Mouse (Mus musculus) inflammation-experienced regulatory T-cells, adult 6 months (primary cell): ENCODE data around the gene Trp53i13. TPM values are rescaled to one million over a fixed set of nuclear protein-coding genes. Genes with fewer than 3 reads are reported as not detected.

Source experiments
- ATAC-seq: one replicate; pipeline ENCODE4 v1.8.0; 2017
- polyA plus RNA-seq, 3 experiments: library from polyadenylated mRNA; unstranded; fragments of 100-300 nt; shearing (Covaris generic); gene quantifications; one replicate each; pipeline ENCODE4 v1.2.1; 2017

Gene Trp53i13
- polyA plus RNA-seq, 3 experiments from 2014 or later = 8.5 to 14.3 (median 8.7) TPM

GRCm38 (mm10) chr11:77508068-77509021 is 7.4 kb downstream of the Trp53i13 start:
- ATAC-seq = peak; percentile 80

GRCm38 (mm10) chr11:77507426-77507825 is 8.4 kb downstream of the Trp53i13 start:
- no peak for ATAC-seq

DNA sequence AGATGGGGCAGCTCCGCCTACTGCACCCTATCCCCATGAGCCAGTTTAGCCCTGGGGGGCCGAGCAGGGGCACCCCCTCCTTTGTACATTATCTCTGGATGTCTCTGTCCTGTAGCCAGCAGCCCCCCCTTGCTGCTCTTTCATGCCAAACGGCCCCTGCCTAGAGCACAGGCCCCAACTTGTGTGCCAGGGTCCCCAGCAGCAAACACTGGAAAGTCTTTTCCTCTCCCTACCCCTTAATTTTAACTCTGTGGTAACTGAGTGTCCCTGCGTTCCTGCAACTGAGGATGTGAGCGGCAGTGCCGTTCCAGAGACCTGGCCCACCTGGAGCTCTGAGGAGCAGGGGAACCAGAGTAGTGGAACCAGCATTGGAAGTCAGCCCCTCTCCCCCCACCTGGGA is 8.8 kb downstream of the Trp53i13 start:
- ATAC-seq = no peak

DNA sequence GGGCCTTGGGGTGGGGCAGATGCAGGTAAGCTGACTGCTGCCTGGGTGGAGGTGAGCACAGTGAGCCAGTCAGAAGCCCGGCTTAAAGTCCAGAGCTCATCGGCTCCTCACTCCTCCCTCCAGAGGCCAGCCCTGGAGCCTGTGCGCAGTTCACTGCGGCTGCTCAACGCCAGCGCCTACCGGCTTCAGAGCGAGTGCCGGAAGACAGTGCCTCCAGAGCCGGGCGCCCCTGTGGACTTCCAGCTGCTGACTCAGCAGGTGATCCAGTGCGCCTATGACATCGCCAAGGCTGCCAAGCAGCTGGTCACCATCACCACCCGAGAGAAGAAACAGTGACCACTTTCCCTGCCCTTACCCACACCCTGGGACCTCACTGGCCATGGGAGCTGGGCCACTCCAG is 9.5 kb downstream of the Trp53i13 start:
- no peak for ATAC-seq

DNA sequence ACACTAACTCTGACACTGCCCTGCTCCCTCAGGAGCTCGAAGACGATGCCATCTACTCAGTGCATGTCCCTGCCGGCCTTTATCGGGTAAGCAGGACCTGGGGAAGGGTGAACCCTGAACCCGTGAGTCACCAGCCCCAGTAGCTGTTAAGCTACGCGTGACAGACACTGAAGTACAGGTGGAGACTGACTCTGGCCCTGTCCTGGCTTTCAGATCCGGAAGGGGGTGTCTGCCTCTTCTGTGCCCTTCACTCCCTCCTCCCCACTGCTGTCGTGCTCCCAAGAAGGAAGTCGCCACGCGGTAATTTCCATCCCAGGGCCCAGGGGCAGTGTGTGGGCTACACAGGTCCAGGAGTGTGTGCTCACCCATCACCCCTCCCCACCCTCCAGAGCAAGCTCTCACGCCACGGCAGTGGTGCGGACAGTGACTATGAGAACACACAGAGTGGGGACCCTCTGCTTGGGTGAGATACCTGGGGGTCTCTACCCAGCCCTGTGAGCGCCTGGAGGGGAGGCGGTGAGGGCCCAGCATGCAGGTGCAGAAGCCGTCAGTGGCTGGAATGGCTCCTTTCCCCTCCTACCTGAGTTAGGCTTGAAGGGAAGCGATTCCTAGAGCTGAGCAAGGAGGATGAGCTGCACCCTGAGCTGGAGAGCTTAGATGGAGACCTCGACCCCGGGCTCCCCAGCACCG is 10.3 kb downstream of the Trp53i13 start:
- ATAC-seq = no peak

DNA sequence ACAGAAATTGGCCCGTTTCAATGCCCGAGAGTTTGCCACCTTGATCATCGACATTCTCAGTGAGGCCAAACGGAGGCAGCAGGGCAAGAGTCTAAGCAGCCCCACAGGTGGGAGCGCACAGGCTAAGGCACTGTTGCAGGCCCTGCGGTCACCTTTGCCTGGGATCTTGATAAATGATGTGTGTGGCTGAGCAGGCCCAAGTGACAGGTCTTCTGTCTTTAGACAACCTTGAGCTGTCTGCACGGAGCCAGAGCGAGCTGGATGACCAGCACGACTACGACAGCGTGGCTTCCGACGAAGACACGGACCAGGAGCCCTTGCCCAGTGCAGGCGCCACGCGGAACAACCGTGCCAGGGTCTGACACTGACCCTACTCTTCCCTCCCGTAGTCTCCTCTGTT is 11.4 kb downstream of the Trp53i13 start:
- ATAC-seq = no peak

DNA sequence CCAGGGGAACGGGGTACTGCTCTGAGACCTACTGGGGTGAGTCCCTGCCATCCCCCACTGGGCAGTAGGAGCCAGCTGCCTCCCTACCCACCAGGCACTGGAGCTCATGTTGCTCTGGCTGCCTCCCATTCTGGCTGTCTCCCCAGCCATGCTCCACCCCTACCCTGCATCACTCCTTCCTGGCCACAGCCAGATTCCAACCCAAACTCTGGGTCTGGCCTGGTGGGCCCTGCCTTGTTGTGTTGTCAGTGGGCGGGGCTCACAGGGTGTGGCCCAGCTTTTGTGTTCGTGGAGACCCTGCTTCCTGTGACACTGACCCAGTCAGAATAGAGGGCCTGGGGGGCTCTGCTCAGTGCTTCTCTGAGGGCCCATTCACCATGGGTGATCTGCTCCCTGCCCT is 12.3 kb downstream of the Trp53i13 start:
- no peak for ATAC-seq

GRCm38 (mm10) chr11:77502481-77502880 is 13.3 kb downstream of the Trp53i13 start:
- ATAC-seq = no peak

DNA sequence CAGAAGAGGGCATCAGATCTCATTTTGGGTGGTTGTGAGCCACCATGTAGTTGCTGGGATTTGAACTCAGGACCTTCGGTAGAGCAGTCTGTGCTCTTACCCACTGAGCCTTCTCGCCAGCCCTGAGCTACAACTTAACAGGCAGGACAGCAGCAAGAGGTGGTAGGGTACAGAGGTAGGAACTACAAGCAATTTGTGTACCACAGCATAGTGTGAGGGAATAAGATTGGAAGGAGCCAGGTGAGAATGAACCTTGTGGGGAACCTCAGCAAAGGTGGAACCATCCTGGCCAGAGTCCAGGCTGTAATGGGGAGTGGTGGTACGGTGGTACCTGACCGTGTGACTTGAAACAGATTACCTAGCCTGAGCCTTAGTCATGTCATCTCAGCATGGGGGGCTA is 13.8 kb downstream of the Trp53i13 start:
- no peak for ATAC-seq

- ATAC-seq = peak; percentile 72
Observed at GRCm38 (mm10) chr11:77501392-77501791, 14.4 kb downstream of the Trp53i13 start.

- ATAC-seq = no peak
Observed at GRCm38 (mm10) chr11:77500361-77501325, 15.1 kb downstream of the Trp53i13 start.

DNA sequence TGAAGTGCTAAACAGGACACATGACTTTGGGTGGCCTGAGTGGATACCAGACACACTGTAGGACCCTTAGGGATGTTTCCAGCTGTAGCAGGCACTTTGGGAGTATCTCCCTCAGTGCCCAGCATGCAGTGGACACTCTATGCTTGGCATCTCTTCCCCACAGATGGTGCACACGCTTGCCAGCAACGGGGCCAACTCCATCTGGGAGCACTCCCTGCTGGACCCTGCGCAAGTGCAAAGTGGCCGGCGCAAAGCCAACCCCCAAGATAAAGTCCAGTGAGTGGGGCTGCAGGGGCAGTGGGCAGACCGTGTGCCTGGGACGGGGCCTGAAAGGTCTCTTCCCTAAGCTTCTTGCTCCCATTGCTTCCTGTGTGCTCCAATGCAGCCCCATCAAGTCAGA is 16.4 kb downstream of the Trp53i13 start:
- no peak for ATAC-seq

GRCm38 (mm10) chr11:77498261-77499139 is 17.3 kb downstream of the Trp53i13 start:
- no peak for ATAC-seq

GRCm38 (mm10) chr11:77497851-77498250 is 17.9 kb downstream of the Trp53i13 start:
- ATAC-seq = no peak

DNA sequence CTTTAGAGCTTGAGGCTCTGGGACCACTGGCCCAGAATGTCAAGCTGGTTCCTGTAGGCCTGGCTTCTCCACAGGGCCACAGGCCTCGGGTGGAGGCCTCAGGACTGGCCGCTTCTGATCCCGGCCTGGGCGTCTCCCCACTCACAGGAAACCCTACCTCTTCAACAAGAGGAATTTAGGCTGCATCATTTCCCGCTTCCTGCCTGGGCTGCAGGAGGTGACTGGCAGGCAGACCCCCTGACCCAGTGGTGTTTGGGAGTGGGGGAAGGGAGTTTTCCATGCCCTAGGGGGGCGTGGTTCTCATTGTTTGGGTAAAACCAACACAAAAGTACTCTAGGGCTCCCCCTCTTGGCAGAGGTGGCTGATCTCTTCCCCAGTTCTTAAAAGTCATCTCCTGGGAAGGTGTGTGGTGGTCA is 18.4 kb downstream of the Trp53i13 start:
- ATAC-seq = no peak

DNA sequence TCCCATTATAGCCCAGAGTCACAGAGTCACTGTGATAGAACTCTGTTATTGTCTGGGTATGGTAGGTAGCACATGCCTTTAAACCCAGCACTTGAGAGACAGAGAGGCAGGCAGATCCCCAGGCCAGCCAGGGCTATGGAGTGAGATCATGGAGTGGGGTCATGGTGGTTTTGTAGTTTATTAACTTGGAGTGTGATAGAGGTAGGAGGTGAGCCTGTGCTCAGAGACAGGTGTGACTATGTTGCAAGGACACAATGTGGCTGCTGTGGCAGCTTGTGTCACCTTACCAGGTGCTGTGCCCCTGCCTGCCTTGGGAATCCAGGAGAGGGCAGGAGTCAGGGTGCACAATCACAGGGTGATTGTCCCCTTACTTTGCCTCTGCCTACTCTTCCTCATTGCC is 20.3 kb downstream of the Trp53i13 start:
- ATAC-seq = no peak

- ATAC-seq = no peak
Observed at GRCm38 (mm10) chr11:77494782-77495181, 21.0 kb downstream of the Trp53i13 start.

DNA sequence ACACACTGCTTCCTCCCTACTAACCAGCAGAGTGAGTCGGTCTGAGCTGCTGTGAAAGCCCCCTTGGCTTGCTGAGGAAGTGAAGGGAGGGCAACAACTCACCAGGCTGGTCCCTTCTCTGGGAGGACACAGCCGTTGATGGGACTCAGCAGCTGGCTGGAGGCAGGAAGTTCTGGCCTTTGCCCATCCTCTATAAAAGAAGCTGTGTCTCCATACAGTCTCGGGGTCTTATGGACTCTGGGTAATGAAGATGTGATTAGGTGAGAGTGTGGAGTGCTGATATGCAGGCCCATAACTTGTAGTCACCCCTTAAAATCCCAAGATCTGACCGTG is 21.5 kb downstream of the Trp53i13 start:
- no peak for ATAC-seq

DNA sequence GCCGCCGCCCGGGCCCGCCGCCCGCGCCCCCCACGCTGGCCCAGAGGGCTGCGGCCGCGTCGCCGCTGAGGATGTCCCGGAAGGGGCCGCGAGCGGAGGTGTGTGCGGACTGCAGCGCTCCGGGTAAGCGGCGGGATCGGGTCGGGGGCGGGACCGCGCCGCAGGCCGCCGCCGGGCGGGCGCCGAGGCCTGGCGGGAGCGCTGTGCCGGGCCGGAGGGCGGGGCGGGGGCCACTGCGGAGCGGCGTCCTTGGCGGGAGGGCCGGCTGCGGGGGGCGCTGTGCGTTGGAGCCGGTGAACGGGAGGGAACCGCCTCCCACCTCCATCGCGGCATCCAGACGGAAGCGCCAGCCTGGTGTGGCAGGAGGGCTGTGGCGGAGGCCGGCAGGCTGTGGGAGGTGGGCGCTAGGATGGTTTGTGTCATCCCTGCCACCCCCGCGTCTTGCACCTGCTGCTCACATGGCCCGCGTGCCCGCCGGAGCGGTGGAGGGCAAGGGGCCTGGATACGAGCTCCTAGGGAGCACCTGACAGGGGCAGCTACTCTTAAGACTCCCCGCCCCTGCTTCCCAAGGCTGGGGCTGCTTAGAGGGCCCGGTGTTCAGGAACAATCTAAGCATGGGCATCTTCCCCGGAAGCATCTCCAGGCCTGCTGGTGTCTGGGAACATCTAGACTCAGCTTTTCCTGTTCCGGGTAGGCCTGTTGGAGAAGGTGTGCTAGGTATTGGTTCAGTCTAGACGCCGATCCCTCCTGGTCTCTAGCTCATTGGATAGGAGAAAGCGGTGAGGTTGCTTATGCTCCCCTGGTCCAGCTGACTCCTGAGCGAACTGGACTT is 22.1 kb downstream of the Trp53i13 start, which contains the start of gene Git1:
TSS of gene Git1 (plus strand) at position 51 of the 832 bp plus-strand sequence.
- ATAC-seq = no peak

GRCm38 (mm10) chr11:77492911-77493332 is 22.9 kb downstream of the Trp53i13 start:
- peak; percentile 76 for ATAC-seq
